Mouse (Mus musculus): ENCODE data around the gene Tnfsfm13. TPM values are rescaled to one million over a fixed set of nuclear protein-coding genes. Genes with fewer than 3 reads are reported as not detected.

Gene Tnfsfm13
- polyA plus RNA-seq, 1 experiment from 2014 or later = 3.3 TPM

DNA sequence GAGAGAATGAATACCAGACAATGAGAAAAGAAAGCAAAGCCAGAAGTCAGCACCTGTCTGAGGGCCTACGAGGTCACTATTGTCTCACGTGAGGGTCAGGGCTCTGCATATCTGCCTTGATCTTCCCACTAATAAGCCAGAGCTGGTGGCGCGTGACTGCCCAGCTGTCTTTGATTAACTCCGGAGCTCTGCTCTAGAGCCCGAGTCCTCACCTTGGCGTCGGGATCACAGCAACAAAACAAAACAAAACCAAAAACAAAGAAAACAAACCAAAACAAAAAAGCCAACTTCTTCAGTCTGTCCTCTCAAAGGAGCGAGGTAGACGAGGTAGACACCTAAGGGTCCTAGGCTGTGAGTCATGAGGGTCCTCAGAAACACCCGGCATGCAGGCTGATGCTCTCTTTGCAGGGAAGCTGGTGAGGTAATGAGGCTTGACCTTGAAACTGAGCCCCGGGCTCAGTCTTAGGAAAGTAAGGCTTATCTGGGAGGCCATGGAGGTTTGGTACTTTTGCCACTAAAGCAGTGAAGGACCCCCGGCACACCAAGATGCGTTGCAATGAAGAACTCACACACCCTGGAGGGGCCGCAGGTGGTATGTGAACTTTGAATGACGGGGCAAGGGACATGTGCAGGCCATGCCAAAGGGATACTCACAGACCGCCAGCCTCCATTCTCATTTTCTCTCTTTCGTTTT lies 18.9 kb upstream of the Tnfsfm13 start:
- Histone ChIP-seq H3K36me3 (no peaks in the 10 kb centered on the region), H3K27me3 (replicated peaks) (no peaks in the 10 kb centered on the region), H3K27ac (replicated peaks) (no peak overlapping the region), H3K9me3 (0 out of 2 replicates have a peak, but pooled peaks cover 4% of the 10 kb centered on the region), H3K9ac (no peak overlapping the region), H3K4me1 (peaks cover 16% of the 10 kb centered on the region), H3K4me2 (no peak overlapping the region), H3K4me3 (no peak overlapping the region)
- ATAC-seq (ENCODE audit: extremely low read depth, insufficient number of reproducible peaks, low FRiP score, low TSS enrichment) = no peak
- WGBS = 69% methylated on average over 18 of the region's 18 CpGs

DNA sequence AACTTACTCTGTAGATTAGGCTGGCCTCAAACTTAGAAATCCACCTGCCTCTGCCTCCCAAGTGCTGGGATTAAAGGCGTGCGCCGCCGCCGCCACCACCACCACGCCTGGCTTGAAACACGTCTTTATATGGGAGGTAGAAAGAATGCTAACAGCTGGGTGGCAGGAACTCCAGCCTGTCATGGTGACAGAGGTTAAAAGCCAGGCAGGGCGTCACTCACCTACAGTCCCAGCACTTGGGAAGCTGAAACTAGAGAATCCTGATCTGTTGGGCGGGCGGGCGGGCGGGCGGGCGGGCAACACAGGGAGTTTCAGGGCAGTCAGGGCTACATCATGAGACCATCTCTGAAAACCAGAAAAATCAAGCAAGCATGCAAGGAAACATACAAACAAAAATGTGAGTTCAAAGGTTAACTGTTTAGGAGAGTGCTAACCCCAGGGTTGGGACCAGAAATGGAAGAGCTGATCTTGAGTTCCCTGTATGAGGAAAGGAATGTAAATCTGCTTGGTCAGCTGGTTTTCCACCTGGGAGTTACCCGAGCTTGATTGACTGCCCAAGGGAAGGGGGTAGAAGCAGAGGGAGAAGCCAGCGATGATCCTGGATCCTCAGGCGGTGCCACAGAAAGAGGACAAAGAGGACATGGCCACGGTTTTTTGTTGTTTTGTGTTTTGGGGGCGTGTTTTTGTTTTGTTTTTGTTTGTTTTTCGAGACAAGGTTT lies 17.2 kb upstream of the Tnfsfm13 start:
- Histone ChIP-seq H3K4me2 (no peak overlapping the region), H3K27ac (replicated peaks) (no peak overlapping the region), H3K36me3 (no peaks in the 10 kb centered on the region), H3K9ac (no peak overlapping the region), H3K4me1 (peaks cover 21% of the 10 kb centered on the region), H3K4me3 (no peak overlapping the region), H3K9me3 (0 out of 2 replicates have a peak, but pooled peaks cover 4% of the 10 kb centered on the region), H3K27me3 (replicated peaks) (no peaks in the 10 kb centered on the region)
- 76% methylated on average over 20 of the region's 20 CpGs for WGBS
- no peak for ATAC-seq (ENCODE audit: extremely low read depth, insufficient number of reproducible peaks, low FRiP score, low TSS enrichment)

DNA sequence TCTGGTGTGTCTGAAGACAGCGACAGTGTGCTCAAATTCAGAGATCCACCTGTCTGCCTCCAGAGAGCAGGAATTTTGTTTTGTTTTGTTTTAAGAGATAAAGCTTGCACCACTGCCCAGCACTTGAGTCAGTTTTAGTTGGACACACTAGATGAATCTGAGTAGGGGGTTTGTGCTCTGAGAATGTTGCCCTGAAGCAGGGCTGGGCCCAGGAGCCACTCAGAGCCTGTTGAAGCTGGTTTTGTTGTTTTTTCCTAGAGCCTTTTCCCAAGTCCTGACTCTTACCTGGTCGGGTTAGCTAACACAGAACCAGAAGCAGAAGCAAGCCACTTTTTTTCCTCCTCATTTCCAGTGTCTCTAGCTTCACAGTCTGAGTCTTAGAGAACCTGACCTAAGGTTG lies 15.2 kb upstream of the Tnfsfm13 start:
- Histone ChIP-seq H3K36me3 (no peaks in the 10 kb centered on the region), H3K27me3 (replicated peaks) (no peaks in the 10 kb centered on the region), H3K9me3 (0 out of 2 replicates have a peak, but pooled peaks cover 4% of the 10 kb centered on the region), H3K4me1 (peaks cover 24% of the 10 kb centered on the region), H3K9ac (no peak overlapping the region), H3K4me2 (no peak overlapping the region), H3K27ac (replicated peaks) (no peak overlapping the region), H3K4me3 (no peak overlapping the region)
- no peak for ATAC-seq (ENCODE audit: extremely low read depth, insufficient number of reproducible peaks, low FRiP score, low TSS enrichment)
- WGBS = 67% methylated on average over 2 of the region's 2 CpGs

DNA sequence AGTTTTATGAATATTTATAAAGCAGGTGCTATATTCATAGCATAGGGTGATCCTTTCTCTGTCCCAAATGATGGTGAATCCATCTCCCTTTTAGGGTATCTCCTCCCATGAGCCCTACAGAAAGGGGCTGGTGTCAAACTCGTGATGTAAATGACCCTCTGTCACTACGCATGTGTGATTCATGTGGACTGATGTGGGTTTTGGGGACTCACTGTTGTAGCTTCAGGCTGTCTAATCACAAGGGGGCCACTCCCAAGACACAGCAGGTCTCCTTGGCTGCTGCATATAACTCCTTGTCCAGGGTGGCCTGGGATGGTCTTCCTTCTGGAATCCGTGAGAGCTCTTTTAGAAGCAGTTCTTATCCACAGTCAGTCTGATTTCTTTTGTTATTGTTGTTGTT lies 14.6 kb upstream of the Tnfsfm13 start:
- 73% methylated on average over 3 of the region's 3 CpGs for WGBS
- Histone ChIP-seq H3K9me3 (0 out of 2 replicates have a peak, but pooled peaks cover 2% of the 10 kb centered on the region), H3K36me3 (no peaks in the 10 kb centered on the region), H3K9ac (no peak overlapping the region), H3K4me3 (no peak overlapping the region), H3K27ac (replicated peaks) (no peak overlapping the region), H3K4me2 (no peak overlapping the region), H3K4me1 (peaks cover 18% of the 10 kb centered on the region), H3K27me3 (replicated peaks) (no peaks in the 10 kb centered on the region)
- no peak for ATAC-seq (ENCODE audit: extremely low read depth, insufficient number of reproducible peaks, low FRiP score, low TSS enrichment)

DNA sequence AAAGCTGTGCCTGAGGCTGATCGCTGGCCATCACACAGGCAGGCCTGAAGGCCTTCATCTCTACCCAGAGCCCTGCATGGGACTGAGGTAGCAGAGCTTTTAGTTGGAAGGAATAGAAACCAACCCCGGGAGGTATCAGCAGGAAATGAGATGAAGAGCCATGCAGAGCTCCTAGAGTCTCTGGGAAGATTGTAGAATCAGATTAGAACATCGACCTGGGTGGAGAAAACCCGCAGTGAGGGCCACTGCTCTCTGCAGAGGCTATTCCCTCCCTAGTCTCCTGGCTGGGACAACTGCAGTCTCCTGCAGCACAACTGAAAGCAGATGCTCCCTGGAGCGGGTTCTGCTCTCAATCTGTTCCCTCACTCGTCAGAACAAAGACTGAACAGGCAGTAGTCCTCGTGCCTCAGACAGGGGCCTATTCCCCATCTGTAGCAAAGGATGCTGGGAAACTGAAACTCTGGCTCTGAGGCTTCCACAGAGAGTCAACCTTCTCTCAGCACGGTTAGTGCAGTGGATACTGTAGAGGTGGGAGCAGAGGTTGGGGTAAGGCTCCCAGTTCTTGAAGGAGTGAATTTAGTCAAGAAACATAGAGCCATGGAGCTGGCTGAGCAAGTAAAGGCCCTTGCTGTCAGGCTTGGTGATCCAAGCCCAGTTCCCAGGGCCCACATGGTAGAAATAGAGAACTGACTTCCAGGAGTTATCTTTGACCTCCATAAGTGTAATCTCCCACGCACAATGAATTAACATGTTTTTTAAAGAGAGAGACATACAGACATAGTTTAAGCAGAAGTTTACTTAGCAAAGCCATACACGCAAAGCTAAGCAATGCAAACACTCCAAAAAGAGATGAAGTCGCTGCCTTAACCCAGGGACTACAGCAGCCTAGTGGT lies 13.9 kb upstream of the Tnfsfm13 start:
- 45% methylated on average over 11 of the region's 11 CpGs for WGBS
- Histone ChIP-seq H3K36me3 (no peaks in the 10 kb centered on the region), H3K4me3 (no peak overlapping the region), H3K9me3 (no peaks in the 10 kb centered on the region), H3K27me3 (replicated peaks) (no peaks in the 10 kb centered on the region), H3K27ac (replicated peaks) (no peak overlapping the region), H3K9ac (peak overlapping the region; percentile 25; the same call in 1 of the 2 replicates), H3K4me2 (no peak overlapping the region), H3K4me1 (peaks cover 13% of the 10 kb centered on the region; the same call in 1 of the 2 replicates)
- no peak for ATAC-seq (ENCODE audit: extremely low read depth, insufficient number of reproducible peaks, low FRiP score, low TSS enrichment)

DNA sequence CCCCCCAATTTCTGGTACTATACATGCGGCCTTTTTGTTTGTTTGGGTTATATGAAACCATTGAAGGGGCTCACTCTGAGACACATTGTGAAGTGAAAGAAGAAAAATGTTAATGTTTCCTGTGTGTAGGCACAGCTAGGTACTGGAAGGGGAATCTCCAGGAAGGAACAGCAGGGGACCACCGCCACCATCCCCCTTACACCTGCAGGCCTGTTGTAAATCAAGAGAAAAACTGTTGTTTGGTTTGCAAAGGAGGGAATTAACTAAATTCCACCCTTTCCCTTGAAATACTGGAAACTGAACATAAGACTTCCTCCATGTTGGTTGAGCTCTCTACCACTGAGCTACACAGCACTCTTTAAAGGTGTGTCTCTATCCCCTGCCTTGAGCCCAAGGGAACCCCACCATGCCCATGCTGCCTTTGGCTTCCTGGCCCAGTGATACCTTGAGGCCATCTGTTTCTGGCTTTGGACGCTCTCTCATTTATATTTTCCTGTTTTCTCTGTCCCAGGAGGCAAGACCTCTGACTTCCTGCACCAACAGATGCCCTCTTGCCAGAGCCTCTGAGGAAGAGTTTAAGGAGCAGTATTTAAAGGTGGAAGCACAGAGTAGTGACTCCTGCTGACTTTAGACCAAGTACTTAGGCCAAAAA lies 12.8 kb upstream of the Tnfsfm13 start:
- no peak for ATAC-seq (ENCODE audit: extremely low read depth, insufficient number of reproducible peaks, low FRiP score, low TSS enrichment)

DNA sequence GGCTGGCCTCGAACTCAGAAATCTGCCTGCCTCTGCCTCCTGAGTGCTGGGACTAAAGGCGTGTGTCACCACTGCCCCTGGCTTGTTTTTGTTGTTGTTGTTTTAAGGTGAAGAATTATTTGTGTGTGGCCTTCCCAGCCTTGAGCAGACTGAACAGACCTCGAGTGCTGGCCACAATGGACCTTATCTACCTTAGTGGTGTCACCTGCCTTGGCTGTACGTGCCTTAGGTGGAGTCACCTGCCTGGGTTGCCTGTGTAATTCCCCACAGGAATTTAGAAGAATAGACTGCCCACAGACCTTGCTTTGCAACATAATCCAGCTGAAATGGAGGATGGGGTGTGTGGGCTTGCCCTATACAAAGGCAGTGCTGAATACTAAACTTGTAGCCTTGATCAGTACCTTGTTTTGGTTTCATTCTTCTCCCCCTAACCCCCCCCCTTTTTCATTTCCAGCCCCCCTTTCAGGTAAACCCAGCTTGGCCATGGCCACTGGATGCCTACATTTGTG lies 12.0 kb upstream of the Tnfsfm13 start:
- Histone ChIP-seq H3K4me3 (no peak overlapping the region), H3K4me2 (no peak overlapping the region), H3K4me1 (0 out of 2 replicates have a peak, but pooled peaks cover 12% of the 10 kb centered on the region), H3K9ac (no peak overlapping the region), H3K36me3 (no peaks in the 10 kb centered on the region), H3K9me3 (no peaks in the 10 kb centered on the region), H3K27ac (replicated peaks) (no peak overlapping the region), H3K27me3 (replicated peaks) (no peaks in the 10 kb centered on the region)
- ATAC-seq (ENCODE audit: extremely low read depth, insufficient number of reproducible peaks, low FRiP score, low TSS enrichment) = no peak
- 78% methylated on average over 4 of the region's 4 CpGs for WGBS

More for the DNA sequence above, 12.8 kb upstream of the Tnfsfm13 start:
- 0 out of 2 replicates have a peak, but pooled peaks cover 12% of the 10 kb centered on the region for H3K4me1 ChIP-seq
- no peak overlapping the region for H3K4me3 ChIP-seq
- H3K4me2 ChIP-seq = no peak overlapping the region
- no peaks in the 10 kb centered on the region for H3K27me3 ChIP-seq (replicated peaks)
- WGBS = 75% methylated on average over 3 of the region's 3 CpGs
- no peak overlapping the region for H3K27ac ChIP-seq (replicated peaks)
- no peaks in the 10 kb centered on the region for H3K9me3 ChIP-seq
- no peaks in the 10 kb centered on the region for H3K36me3 ChIP-seq
- H3K9ac ChIP-seq = 0 out of 2 replicates have a peak overlapping the region, but pooled peaks have one; percentile 5

DNA sequence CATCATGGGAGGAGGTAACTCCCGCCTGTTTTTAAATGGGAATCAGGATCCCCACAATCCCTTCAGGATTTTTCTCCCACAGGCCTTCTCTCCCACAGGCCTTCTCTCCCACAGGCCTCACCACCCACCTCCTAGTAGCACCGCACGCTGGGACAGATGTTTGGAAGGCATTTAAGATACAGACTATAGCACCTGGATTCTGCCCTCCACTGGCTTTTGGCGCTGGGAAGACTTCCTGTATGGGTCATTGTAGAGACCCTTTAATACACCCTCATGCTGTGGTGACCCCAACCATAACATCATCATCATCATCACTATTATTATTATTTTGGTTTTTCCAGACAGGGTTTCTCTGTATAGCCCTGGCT lies 11.6 kb upstream of the Tnfsfm13 start:
- Histone ChIP-seq H3K27ac (replicated peaks) (no peak overlapping the region), H3K36me3 (no peaks in the 10 kb centered on the region), H3K9me3 (no peaks in the 10 kb centered on the region), H3K4me3 (no peak overlapping the region), H3K4me1 (0 out of 2 replicates have a peak, but pooled peaks cover 12% of the 10 kb centered on the region), H3K27me3 (replicated peaks) (no peaks in the 10 kb centered on the region), H3K9ac (no peak overlapping the region), H3K4me2 (no peak overlapping the region)
- no peak for ATAC-seq (ENCODE audit: extremely low read depth, insufficient number of reproducible peaks, low FRiP score, low TSS enrichment)
- 85% methylated on average over 4 of the region's 4 CpGs for WGBS

DNA sequence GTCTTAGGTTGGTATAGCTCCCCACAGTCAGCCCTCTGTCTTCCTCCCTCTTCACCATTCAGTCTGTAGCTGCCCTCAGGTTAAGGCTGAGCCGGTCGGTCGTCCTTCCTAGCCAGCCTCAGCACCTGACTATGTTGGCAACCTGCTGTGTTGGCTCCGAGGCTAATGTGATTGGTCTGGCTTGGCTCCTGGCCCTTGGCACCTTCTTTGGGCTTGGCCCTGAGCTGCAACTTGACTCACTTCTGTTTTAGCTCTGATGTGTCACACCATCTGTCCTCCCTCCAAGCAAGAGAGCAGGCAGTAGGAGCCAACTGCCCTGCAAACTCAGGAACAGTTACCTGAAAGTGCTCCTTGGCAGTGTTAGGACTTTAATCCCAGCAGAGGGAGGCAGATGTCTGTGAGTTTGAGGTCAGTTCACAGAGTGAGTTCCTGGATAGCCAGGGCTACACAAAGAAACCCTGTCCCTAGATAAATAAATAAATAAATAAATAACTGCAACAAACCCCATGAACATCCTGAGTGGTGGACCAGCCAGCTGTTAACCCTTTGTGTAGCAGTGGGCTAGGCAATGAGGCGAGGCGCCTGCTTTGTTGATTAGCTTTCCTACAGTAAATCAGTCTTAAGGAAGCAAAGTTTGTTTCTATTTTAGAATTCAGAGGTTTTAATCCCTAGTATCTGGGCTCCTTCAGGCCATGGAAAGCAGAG lies 11.0 kb upstream of the Tnfsfm13 start:
- ATAC-seq (ENCODE audit: extremely low read depth, insufficient number of reproducible peaks, low FRiP score, low TSS enrichment) = no peak
- Histone ChIP-seq H3K36me3 (no peaks in the 10 kb centered on the region), H3K9ac (no peak overlapping the region), H3K27ac (replicated peaks) (no peak overlapping the region), H3K4me3 (no peak overlapping the region), H3K27me3 (replicated peaks) (no peaks in the 10 kb centered on the region), H3K9me3 (no peaks in the 10 kb centered on the region), H3K4me1 (0 out of 2 replicates have a peak, but pooled peaks cover 12% of the 10 kb centered on the region), H3K4me2 (no peak overlapping the region)
- 47% methylated on average over 6 of the region's 6 CpGs for WGBS

DNA sequence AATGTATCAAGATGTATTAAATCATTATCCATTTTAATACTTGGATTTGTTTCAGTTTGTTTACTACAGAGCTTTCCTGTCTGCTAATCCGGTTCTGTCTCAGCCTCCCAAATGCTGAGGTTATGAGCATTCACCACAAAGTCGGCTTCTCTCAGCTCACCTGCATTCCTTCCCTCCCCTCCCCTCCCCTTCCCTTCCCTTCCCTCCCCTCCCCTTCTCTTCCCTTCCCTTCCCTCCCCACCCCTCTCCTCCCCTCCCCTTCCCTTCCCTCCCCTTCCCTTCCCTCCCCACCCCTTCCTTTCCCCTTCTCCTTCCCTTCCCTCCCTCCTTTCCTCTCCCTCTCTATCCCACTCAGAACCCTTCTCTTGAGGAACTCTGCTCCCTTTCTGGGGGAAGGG lies 8.7 kb upstream of the Tnfsfm13 start:
- H3K9ac ChIP-seq = no peak overlapping the region
- H3K27ac ChIP-seq (replicated peaks) = no peak overlapping the region
- no peak for ATAC-seq (ENCODE audit: extremely low read depth, insufficient number of reproducible peaks, low FRiP score, low TSS enrichment)
- H3K9me3 ChIP-seq = no peaks in the 10 kb centered on the region
- H3K4me1 ChIP-seq = peaks cover 17% of the 10 kb centered on the region
- no peaks in the 10 kb centered on the region for H3K36me3 ChIP-seq
- WGBS = 26% methylated on average over 2 of the region's 2 CpGs
- no peak overlapping the region for H3K4me2 ChIP-seq
- no peak overlapping the region for H3K4me3 ChIP-seq
- H3K27me3 ChIP-seq (replicated peaks) = no peaks in the 10 kb centered on the region
